Mouse (Mus musculus) layer of hippocampus, adult 11-12 months (tissue): ENCODE measurements at regions not wholly inside any gene's neighbourhood (a gene's known extent, or its start where the extent isn't known, plus 50 kb on each side); places are given as distances from the start of the nearest gene placed in this dataset.
"Not testable (repeated sequence)": the region's sequence is repeated elsewhere in the genome, so short reads cannot be mapped to it uniquely, and the experiment has no call there.

Source experiments
- DNase-seq: peaks from one replicate; pipeline ENCODE4 v3.0.0; 2022; ENCODE audit warnings: low spot score

GRCm38 (mm10) chr9:84461441-84461840 is 536.5 kb downstream of the Bckdhb start:
- DNase-seq: no peak

- peak; percentile 25 for DNase-seq
These were observed 541.8 kb downstream of the Bckdhb start for GRCm38 (mm10) chr9:84466741-84467140.

- DNase-seq: no peak
These were observed 547.8 kb downstream of the Bckdhb start for GRCm38 (mm10) chr9:84472696-84473095.

DNA sequence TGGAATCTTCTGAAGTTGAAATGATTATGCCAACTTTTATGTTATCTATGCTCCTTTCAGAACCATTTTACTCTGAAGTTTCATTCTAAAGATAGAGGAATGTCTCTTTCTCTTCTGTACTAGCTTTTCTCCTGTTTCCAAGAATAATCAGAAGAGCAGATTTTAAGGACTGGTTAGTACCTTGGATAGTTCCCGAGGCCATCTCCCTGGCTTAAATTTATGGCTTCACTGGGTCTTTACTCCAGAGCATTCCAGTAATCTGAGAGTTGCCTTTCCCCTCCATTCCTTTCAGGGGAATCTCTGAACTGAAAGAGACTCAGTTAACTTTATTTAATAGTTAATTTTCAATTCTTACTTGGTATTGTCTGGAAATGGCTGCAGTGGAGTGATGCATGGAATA is 551.0 kb downstream of the Bckdhb start:
- no peak for DNase-seq

DNA sequence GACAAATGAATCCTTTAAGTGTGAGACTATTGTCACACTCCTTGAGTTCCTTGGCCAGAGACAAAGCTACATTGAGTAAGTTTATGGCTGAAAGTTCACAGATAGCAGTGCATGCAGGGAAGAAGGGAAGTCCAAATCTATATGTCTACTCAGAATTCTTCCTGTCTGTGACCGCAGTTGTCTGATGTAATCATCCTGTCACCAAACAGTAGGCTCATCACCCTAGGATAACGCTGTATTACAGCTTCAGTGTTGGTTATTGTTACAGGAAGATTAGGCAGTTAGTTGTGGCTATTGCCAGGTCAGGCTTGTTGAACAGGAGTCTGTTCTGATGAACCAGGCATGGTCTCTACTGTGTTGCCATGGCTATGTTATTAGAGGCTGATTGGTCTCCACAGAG is 574.6 kb downstream of the Bckdhb start:
- DNase-seq: no peak

DNA sequence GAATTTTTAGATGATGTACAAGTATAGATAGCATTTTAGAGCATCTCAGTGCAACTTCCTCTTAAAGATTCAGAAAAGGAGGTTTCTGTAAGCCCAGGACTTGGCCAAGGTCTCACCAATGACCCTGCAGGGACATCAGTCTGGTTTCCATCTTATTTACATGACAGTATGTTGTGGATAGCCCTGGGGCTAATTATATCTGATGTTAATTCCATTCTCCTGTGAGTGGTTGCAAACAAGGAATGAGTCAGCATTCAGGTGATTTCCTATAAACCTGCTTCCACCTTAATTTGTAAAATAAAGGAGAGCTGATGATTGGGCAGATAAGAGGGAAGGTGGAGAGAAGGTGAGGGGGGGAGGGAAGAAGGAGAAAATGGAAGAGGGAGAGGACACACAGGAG is 578.0 kb downstream of the Bckdhb start:
- not testable (repeated sequence) for DNase-seq

GRCm38 (mm10) chr9:84517064-84517463 is 592.1 kb downstream of the Bckdhb start:
- no peak for DNase-seq

- DNase-seq: no peak
These were observed 620.5 kb downstream of the Bckdhb start for GRCm38 (mm10) chr9:84545431-84545830.

DNA sequence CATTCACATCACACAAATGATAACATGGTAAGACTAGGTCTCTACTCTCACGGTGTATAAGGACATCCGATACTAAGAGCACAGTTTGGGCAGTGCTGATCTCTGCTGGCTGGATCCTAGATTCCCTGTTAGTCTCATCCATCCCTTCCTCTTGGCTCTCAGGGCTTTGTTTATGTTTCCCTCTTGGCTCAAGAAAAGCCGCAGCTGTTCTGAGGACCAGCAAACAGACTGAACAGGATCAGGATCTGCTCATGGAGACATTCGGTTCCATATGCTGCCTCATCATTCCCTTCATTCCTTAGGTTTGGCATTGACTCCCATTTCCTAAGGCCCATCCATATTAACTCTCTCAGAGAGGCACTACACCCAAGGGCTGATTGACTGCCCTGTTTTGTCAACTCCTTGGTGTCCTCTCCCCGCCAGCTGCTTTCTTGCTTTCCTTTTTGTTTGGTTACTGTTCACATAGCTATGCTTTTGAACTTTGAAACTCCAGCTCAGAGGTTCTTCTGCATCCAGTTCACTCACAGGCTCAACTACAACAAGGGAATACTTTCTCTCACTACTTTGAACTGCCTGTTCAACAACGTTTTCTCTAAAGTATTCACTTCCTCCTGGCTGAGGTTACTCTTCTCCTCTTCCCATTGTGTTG is 623.2 kb downstream of the Bckdhb start:
- DNase-seq: no peak

- no peak for DNase-seq
These were observed 630.3 kb downstream of the Bckdhb start for GRCm38 (mm10) chr9:84555237-84555636.

- DNase-seq: no peak
These were observed 631.4 kb downstream of the Bckdhb start for GRCm38 (mm10) chr9:84556261-84556844.

DNA sequence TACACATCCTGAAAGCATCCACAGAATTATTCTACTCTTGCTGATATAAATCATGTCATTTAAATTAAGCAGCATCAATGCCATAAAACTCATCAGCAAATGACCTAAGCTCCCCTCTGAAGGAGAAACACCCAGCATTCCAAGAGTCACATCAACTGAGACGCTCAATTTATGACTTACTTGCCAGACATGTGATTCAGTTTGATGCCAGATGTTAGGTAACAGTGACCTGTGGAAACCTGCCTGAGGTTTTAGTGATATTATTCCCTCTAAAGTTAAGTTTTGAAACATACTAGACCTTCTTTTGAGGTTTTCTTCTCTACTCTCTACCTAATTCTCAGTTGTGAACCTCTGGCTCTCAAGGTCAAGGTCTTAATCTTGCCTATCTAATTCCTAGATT is 633.4 kb downstream of the Bckdhb start:
- DNase-seq: no peak

- DNase-seq: no peak
These were observed 644.6 kb downstream of the Bckdhb start for GRCm38 (mm10) chr9:84569533-84569932.

DNA sequence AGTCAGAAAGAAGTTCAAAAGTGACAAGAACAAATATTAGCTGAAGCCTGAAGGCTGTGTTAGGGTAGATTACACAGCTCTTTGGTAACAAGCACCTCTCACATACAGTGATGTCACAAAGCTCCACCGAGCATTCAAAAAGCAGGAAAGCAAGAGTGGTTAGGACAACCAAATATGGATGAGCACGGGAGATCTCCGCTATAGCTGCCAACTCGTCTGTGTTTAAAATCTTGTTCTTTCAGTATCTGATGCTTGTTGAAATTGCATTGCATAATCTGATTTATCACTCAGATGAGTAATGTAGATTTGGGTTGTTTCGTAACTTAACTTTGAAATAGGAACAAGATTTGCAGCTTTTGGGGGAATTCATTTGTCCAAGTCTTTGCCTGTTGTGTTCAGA is 652.8 kb downstream of the Bckdhb start:
- no peak for DNase-seq

DNA sequence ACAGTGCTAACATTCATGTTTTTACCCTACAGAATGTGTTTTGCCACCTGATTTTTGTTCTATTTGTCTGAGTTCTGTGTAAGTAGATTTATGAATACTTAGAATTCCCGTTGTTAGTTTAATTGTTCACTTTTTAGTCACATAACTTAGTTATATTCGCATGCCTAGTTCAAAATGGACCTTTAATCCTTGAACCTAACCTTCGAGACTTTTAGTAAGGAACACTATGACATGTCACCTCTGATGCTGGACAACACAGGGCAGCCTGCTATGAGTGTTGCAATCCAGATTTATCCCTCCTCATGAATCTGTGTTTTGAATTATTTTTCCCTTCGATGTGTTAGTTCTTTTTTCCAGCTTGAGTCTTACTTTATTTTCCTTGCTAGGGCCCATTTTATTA is 662.8 kb downstream of the Bckdhb start:
- no peak for DNase-seq

DNA sequence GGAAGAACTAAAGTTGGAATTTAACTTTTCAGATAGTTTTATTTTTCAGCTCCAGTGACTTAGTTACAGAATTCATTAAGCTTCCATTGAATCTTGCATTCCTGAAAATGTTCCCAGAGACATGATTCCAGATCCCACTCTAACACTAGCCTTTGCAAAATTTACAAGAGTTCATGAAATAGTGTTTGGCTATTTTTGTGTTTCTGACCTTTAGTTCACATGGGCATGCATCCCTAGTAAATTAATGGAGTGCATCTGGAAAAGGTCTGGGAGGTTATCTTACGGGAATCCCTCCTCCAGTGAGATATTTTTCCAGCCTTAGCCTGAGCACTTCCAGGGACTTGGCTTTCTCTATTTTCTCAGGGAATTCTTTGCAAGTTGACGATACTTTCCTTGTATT is 669.8 kb downstream of the Bckdhb start:
- no peak for DNase-seq
